Mouse (Mus musculus) lung, embryonic 16.5 days (tissue): ENCODE data around the gene Ftl1-ps1. TPM values are rescaled to one million over a fixed set of nuclear protein-coding genes. Genes with fewer than 3 reads are reported as not detected.

Experiments used
- ATAC-seq: fragments of 200-750 bp; cut with Nextera tagmentation; 2 replicates; pipeline ENCODE4 v1.8.0; 2017; ENCODE audit warnings: low read depth, mild to moderate bottlenecking, moderate library complexity
- H3K27ac ChIP-seq: fragments of 300-500 bp; sonication (generic); 2 replicates; pipeline ENCODE4 v1.5.1; 2014; ENCODE audit warnings: mild to moderate bottlenecking, control low read depth, low read length
- H3K27me3 ChIP-seq: fragments of 300-500 bp; sonication (generic); 2 replicates; pipeline ENCODE4 v1.6.1; 2014; ENCODE audit warnings: low read depth, low read length, mixed read lengths; ENCODE audit not compliant: control insufficient read depth, insufficient read depth
- H3K36me3 ChIP-seq: fragments of 300-500 bp; sonication (generic); 2 replicates; pipeline ENCODE4 v1.6.1; 2014; ENCODE audit warnings: low read length; ENCODE audit not compliant: control insufficient read depth, insufficient read depth
- H3K4me1 ChIP-seq: fragments of 300-500 bp; sonication (generic); replicated peaks from 2 replicates; pipeline ENCODE4 v1.6.1; 2014; ENCODE audit warnings: low read length, mixed read lengths; ENCODE audit not compliant: control insufficient read depth, insufficient read depth
- H3K4me2 ChIP-seq: fragments of 300-500 bp; sonication (generic); 2 replicates; pipeline ENCODE4 v1.6.1; 2014; ENCODE audit warnings: low read depth, low read length, control low read depth
- H3K4me3 ChIP-seq: fragments of 300-500 bp; sonication (generic); 2 replicates; pipeline ENCODE4 v1.5.1; 2014; ENCODE audit warnings: mild to moderate bottlenecking, low read length, control low read depth
- H3K9ac ChIP-seq: fragments of 300-500 bp; sonication (generic); 2 replicates; pipeline ENCODE4 v1.6.1; 2014; ENCODE audit warnings: low read length, control low read depth
- H3K9me3 ChIP-seq: fragments of 300-500 bp; sonication (generic); 2 replicates; pipeline ENCODE4 v1.6.1; 2016; ENCODE audit warnings: low read length; ENCODE audit not compliant: control insufficient read depth
- WGBS: fragments of 180-500 bp; shearing (Covaris S2); extraction: QIAGEN DNeasy Blood & Tissue Kit; methylation state at CpG from one replicate; pipeline ENCODE4 v1.1.7; 2014; 5-methylcytosine and 5-hydroxymethylcytosine counted together
- polyA plus RNA-seq: library from polyadenylated mRNA; unstranded; fragments of >200 nt; fragmentation: Nextera tagmentation; extraction: Ambion mirVana; gene quantifications from 2 replicates; pipeline ENCODE4 v1.2.1, GENCODE M21; 2015

Gene Ftl1-ps1
- 78.9 and 152 TPM in 2 replicates for polyA plus RNA-seq

GRCm38 (mm10) chr13:74399298-74399839 lies at the start of gene Ftl1-ps1:
Gene Ftl1-ps1, plus strand, starts transcription at chr13:74399694.
- Histone ChIP-seq H3K9me3 (no peaks in the 10 kb centered on the region), H3K4me1 (no peaks in the 10 kb centered on the region), H3K9ac (no peak within 1 kb of the TSS), H3K4me2 (peak within 1 kb of the TSS; percentile 13), H3K4me3 (no peak within 1 kb of the TSS), H3K27ac (no peak within 1 kb of the TSS), H3K27me3 (no peaks in the 10 kb centered on the region), H3K36me3 (no peaks in the 10 kb centered on the region)
- 12% methylated on average over 11 of the region's 11 CpGs for WGBS
- ATAC-seq = no peak

GRCm38 (mm10) chr13:74350435-74350906 lies 49.0 kb upstream of the Ftl1-ps1 start:
- H3K27me3 ChIP-seq = no peaks in the 10 kb centered on the region
- ATAC-seq = peak; percentile 40; the same call in 1 of the 2 replicates
- H3K4me3 ChIP-seq = peak overlapping the region; percentile 91
- under 1% methylated on average over 15 of the region's 15 CpGs for WGBS
- H3K27ac ChIP-seq = peak overlapping the region; percentile 73
- peak overlapping the region; percentile 97 for H3K9ac ChIP-seq
- H3K4me2 ChIP-seq = peak overlapping the region; percentile 58
- peaks cover 3% of the 10 kb centered on the region; the same call in 1 of the 2 replicates for H3K36me3 ChIP-seq
- H3K9me3 ChIP-seq = no peaks in the 10 kb centered on the region
- peaks cover 16% of the 10 kb centered on the region for H3K4me1 ChIP-seq

- Histone ChIP-seq H3K4me2 (no peak overlapping the region), H3K27me3 (no peaks in the 10 kb centered on the region), H3K4me3 (no peak overlapping the region), H3K36me3 (peaks cover 23% of the 10 kb centered on the region), H3K9ac (no peak overlapping the region), H3K9me3 (no peaks in the 10 kb centered on the region), H3K27ac (no peak overlapping the region), H3K4me1 (no peaks in the 10 kb centered on the region)
- ATAC-seq = no peak
- 94% methylated on average over 13 of the region's 13 CpGs for WGBS
Measured at GRCm38 (mm10) chr13:74356491-74356890, 43.0 kb upstream of the Ftl1-ps1 start.

- Histone ChIP-seq H3K4me3 (no peak overlapping the region), H3K4me1 (peaks cover 5% of the 10 kb centered on the region; the same call in 1 of the 2 replicates), H3K9ac (no peak overlapping the region), H3K4me2 (no peak overlapping the region), H3K9me3 (no peaks in the 10 kb centered on the region), H3K27ac (no peak overlapping the region), H3K36me3 (peaks cover 16% of the 10 kb centered on the region), H3K27me3 (no peaks in the 10 kb centered on the region)
- no peak for ATAC-seq
- WGBS = 72% methylated on average over 2 of the region's 2 CpGs
Measured at GRCm38 (mm10) chr13:74362218-74362617, 37.3 kb upstream of the Ftl1-ps1 start.

- no peak overlapping the region for H3K9ac ChIP-seq
- no peak overlapping the region for H3K4me3 ChIP-seq
- H3K9me3 ChIP-seq = no peaks in the 10 kb centered on the region
- peaks cover 14% of the 10 kb centered on the region for H3K36me3 ChIP-seq
- WGBS = 80% methylated on average over 13 of the region's 13 CpGs
- H3K27me3 ChIP-seq = no peaks in the 10 kb centered on the region
- no peak overlapping the region for H3K4me2 ChIP-seq
- peaks cover 5% of the 10 kb centered on the region; the same call in 1 of the 2 replicates for H3K4me1 ChIP-seq
- ATAC-seq = peak; percentile 38; the same call in 1 of the 2 replicates
- H3K27ac ChIP-seq = no peak overlapping the region
Measured at GRCm38 (mm10) chr13:74363176-74363858, 36.2 kb upstream of the Ftl1-ps1 start.

GRCm38 (mm10) chr13:74363859-74364235 lies 35.6 kb upstream of the Ftl1-ps1 start, which contains the start of gene Lrrc14b:
Gene Lrrc14b, minus strand, starts transcription at chr13:74364005.
- no peak within 1 kb of the TSS for H3K9ac ChIP-seq
- no peaks in the 10 kb centered on the region for H3K27me3 ChIP-seq
- no peak within 1 kb of the TSS for H3K27ac ChIP-seq
- 62% methylated on average over 8 of the region's 8 CpGs for WGBS
- peak; percentile 47 for ATAC-seq
- H3K4me2 ChIP-seq = no peak within 1 kb of the TSS
- peaks cover 10% of the 10 kb centered on the region for H3K36me3 ChIP-seq
- no peaks in the 10 kb centered on the region for H3K9me3 ChIP-seq
- H3K4me1 ChIP-seq = peaks cover 5% of the 10 kb centered on the region; the same call in 1 of the 2 replicates
- H3K4me3 ChIP-seq = no peak within 1 kb of the TSS

GRCm38 (mm10) chr13:74381533-74382276 lies 17.8 kb upstream of the Ftl1-ps1 start:
- Histone ChIP-seq H3K4me2 (no peak overlapping the region), H3K4me3 (no peak overlapping the region), H3K27me3 (no peaks in the 10 kb centered on the region), H3K4me1 (no peaks in the 10 kb centered on the region), H3K36me3 (no peaks in the 10 kb centered on the region), H3K9me3 (no peaks in the 10 kb centered on the region), H3K27ac (no peak overlapping the region), H3K9ac (no peak overlapping the region)
- 69% methylated on average over 10 of the region's 10 CpGs for WGBS
- ATAC-seq = no peak

GRCm38 (mm10) chr13:74382289-74382688 lies 17.2 kb upstream of the Ftl1-ps1 start:
- no peaks in the 10 kb centered on the region for H3K27me3 ChIP-seq
- no peaks in the 10 kb centered on the region for H3K4me1 ChIP-seq
- H3K9me3 ChIP-seq = no peaks in the 10 kb centered on the region
- 63% methylated on average over 3 of the region's 3 CpGs for whole genome bisulfite sequencing
- H3K4me3 ChIP-seq = no peak overlapping the region
- ATAC-seq = no peak
- no peak overlapping the region for H3K4me2 ChIP-seq
- no peak overlapping the region for H3K27ac ChIP-seq
- H3K9ac ChIP-seq = no peak overlapping the region
- no peaks in the 10 kb centered on the region for H3K36me3 ChIP-seq

GRCm38 (mm10) chr13:74389730-74390129 lies 9.8 kb upstream of the Ftl1-ps1 start:
- WGBS = 52% methylated on average over 6 of the region's 6 CpGs
- no peaks in the 10 kb centered on the region for H3K36me3 ChIP-seq
- no peak; the same call in 1 of the 2 replicates for ATAC-seq

More at GRCm38 (mm10) chr13:74389730-74390129, 9.8 kb upstream of the Ftl1-ps1 start:
- no peak overlapping the region for H3K27ac ChIP-seq
- H3K4me3 ChIP-seq = peak overlapping the region; percentile 64
- H3K27me3 ChIP-seq = no peaks in the 10 kb centered on the region
- H3K4me1 ChIP-seq = peaks cover 8% of the 10 kb centered on the region; the same call in 1 of the 2 replicates
- peak overlapping the region; percentile 84 for H3K4me2 ChIP-seq
- no peaks in the 10 kb centered on the region for H3K9me3 ChIP-seq
- peak overlapping the region; percentile 73 for H3K9ac ChIP-seq
